Mouse (Mus musculus) hindbrain, embryonic 14.5 days (tissue): ENCODE results near the gene Ecel1. TPM values are rescaled to one million over a fixed set of nuclear protein-coding genes. Genes with fewer than 3 reads are reported as not detected.

Source experiments
- polyA plus RNA-seq: library from polyadenylated mRNA; unstranded; fragments of >200 nt; fragmentation: Nextera tagmentation; extraction: Ambion mirVana; gene quantifications from 2 replicates; pipeline ENCODE4 v1.2.1, GENCODE M21; 2014

Ecel1 gene
- polyA plus RNA-seq, 1 experiment from 2014 or later, result 44.0 TPM

Other genes starting within 250 kb of the Ecel1 start
- not detected in 2 replicates for gene Alppl2, start 66.6 kb downstream of the Ecel1 start, polyA plus RNA-seq
- gene Alpi, start 54.9 kb downstream of the Ecel1 start, polyA plus RNA-seq, result not detected in 2 replicates
- not detected in 2 replicates for gene Akp3, start 31.5 kb downstream of the Ecel1 start, polyA plus RNA-seq
- 4.0 and 5.1 TPM in 2 replicates for gene Prss56, start 26.8 kb upstream of the Ecel1 start, polyA plus RNA-seq
- gene Chrnd, start 34.1 kb upstream of the Ecel1 start, polyA plus RNA-seq, result not detected in 2 replicates
- not detected in 2 replicates for gene Chrng, start 48.1 kb upstream of the Ecel1 start, polyA plus RNA-seq
- gene Eif4e2, start 57.4 kb upstream of the Ecel1 start, polyA plus RNA-seq, result 66.8 and 74.7 TPM in 2 replicates
- gene Efhd1, start 107.8 kb upstream of the Ecel1 start, polyA plus RNA-seq, result 1.6 and 1.7 TPM in 2 replicates
- gene Gigyf2, start 170.5 kb upstream of the Ecel1 start, polyA plus RNA-seq, result 59.3 and 69.2 TPM in 2 replicates
- gene Kcnj13, start 238.2 kb upstream of the Ecel1 start, polyA plus RNA-seq, result 16.4 and 29.6 TPM in 2 replicates